Mouse (Mus musculus) liver, embryonic 16.5 days (tissue): ENCODE measurements around the gene Dsn1. TPM values are rescaled to one million over a fixed set of nuclear protein-coding genes. Genes with fewer than 3 reads are reported as not detected.

Source experiments
- ATAC-seq: fragments of 200-750 bp; cut with Nextera tagmentation; 2 replicates; pipeline ENCODE4 v1.8.0; 2017; ENCODE audit warnings: low read depth, mild to moderate bottlenecking, moderate number of reproducible peaks, moderate library complexity
- H3K27ac ChIP-seq: fragments of 300-500 bp; sonication (generic); 2 replicates; pipeline ENCODE4 v1.5.1; 2014; ENCODE audit warnings: mild to moderate bottlenecking, low read length
- H3K27me3 ChIP-seq: fragments of 300-500 bp; sonication (generic); 2 replicates; pipeline ENCODE4 v1.6.1; 2014; ENCODE audit warnings: low read depth, low read length, mixed read lengths; ENCODE audit not compliant: control insufficient read depth, insufficient read depth
- H3K36me3 ChIP-seq: fragments of 300-500 bp; sonication (generic); 2 replicates; pipeline ENCODE4 v1.6.1; 2014; ENCODE audit warnings: mild to moderate bottlenecking; ENCODE audit not compliant: control insufficient read depth, insufficient read depth
- H3K4me1 ChIP-seq: fragments of 300-500 bp; sonication (generic); 2 replicates; pipeline ENCODE4 v1.6.1; 2014; ENCODE audit warnings: low read depth, low read length, mixed read lengths; ENCODE audit not compliant: control insufficient read depth
- H3K4me2 ChIP-seq: fragments of 300-500 bp; sonication (generic); 2 replicates; pipeline ENCODE4 v1.6.1; 2014; ENCODE audit warnings: low read depth, low read length, mixed read lengths
- H3K4me3 ChIP-seq: fragments of 300-500 bp; sonication (generic); 2 replicates; pipeline ENCODE4 v1.5.1; 2014; ENCODE audit warnings: low read depth, mild to moderate bottlenecking, low read length
- H3K9ac ChIP-seq: fragments of 300-500 bp; sonication (generic); 2 replicates; pipeline ENCODE4 v1.6.1; 2014; ENCODE audit warnings: low read depth, low read length
- H3K9me3 ChIP-seq: fragments of 300-500 bp; sonication (generic); replicated peaks from 2 replicates; pipeline ENCODE4 v1.6.1; 2016; ENCODE audit warnings: low read length; ENCODE audit not compliant: control insufficient read depth
- WGBS: fragments of 180-500 bp; shearing (Covaris S2); extraction: QIAGEN DNeasy Blood & Tissue Kit; methylation state at CpG from one replicate; pipeline ENCODE4 v1.1.7; 2014; ENCODE audit not compliant: insufficient replicate concordance; 5-methylcytosine and 5-hydroxymethylcytosine counted together
- polyA plus RNA-seq: library from polyadenylated mRNA; unstranded; fragments of >200 nt; fragmentation: Nextera tagmentation; extraction: Ambion mirVana; gene quantifications from 2 replicates; pipeline ENCODE4 v1.2.1, GENCODE M21; 2015

The Dsn1 gene
- polyA plus RNA-seq, 1 experiment from 2014 or later, result 26.7 TPM

GRCm38 (mm10) chr2:156987316-156987715, 19.6 kb downstream of the Dsn1 start:
- no peak for ATAC-seq
- Histone ChIP-seq H3K4me1 (peaks cover 31% of the 10 kb centered on the region), H3K27ac (no peak overlapping the region), H3K27me3 (no peaks in the 10 kb centered on the region), H3K4me3 (no peak overlapping the region), H3K9ac (no peak overlapping the region), H3K9me3 (no peaks in the 10 kb centered on the region), H3K36me3 (no peaks in the 10 kb centered on the region), H3K4me2 (no peak overlapping the region)
- 38% methylated on average over 3 of the region's 3 CpGs for WGBS

GRCm38 (mm10) chr2:156982864-156983263, 24.1 kb downstream of the Dsn1 start:
- Histone ChIP-seq H3K4me2 (peak overlapping the region; percentile 60), H3K9ac (peak overlapping the region; percentile 26), H3K27me3 (no peaks in the 10 kb centered on the region), H3K27ac (peak overlapping the region; percentile 92), H3K4me1 (peaks cover 25% of the 10 kb centered on the region), H3K9me3 (no peaks in the 10 kb centered on the region), H3K4me3 (peak overlapping the region; percentile 16; the same call in 1 of the 2 replicates), H3K36me3 (no peaks in the 10 kb centered on the region)
- peak; percentile 96 for ATAC-seq
- WGBS, result 15% methylated on average over 2 of the region's 2 CpGs

- H3K27me3 ChIP-seq, result no peaks in the 10 kb centered on the region
- WGBS, result 59% methylated on average over 4 of the region's 4 CpGs
- no peak for ATAC-seq
- H3K4me1 ChIP-seq, result peaks cover 20% of the 10 kb centered on the region
- H3K4me2 ChIP-seq, result no peak overlapping the region
- H3K9ac ChIP-seq, result no peak overlapping the region
- H3K4me3 ChIP-seq, result no peak overlapping the region
- H3K27ac ChIP-seq, result no peak overlapping the region
- H3K36me3 ChIP-seq, result no peaks in the 10 kb centered on the region
- no peaks in the 10 kb centered on the region for H3K9me3 ChIP-seq
Observed at GRCm38 (mm10) chr2:156981291-156981690, 25.7 kb downstream of the Dsn1 start.

- Histone ChIP-seq H3K9ac (no peak overlapping the region), H3K36me3 (no peaks in the 10 kb centered on the region), H3K9me3 (no peaks in the 10 kb centered on the region), H3K4me2 (no peak overlapping the region), H3K4me3 (no peak overlapping the region), H3K4me1 (peaks cover 20% of the 10 kb centered on the region), H3K27ac (no peak overlapping the region), H3K27me3 (no peaks in the 10 kb centered on the region)
- WGBS, result 61% methylated on average over 2 of the region's 2 CpGs
- ATAC-seq, result no peak
Observed at GRCm38 (mm10) chr2:156980059-156980458, 26.9 kb downstream of the Dsn1 start.

GRCm38 (mm10) chr2:156976711-156977110, 30.2 kb downstream of the Dsn1 start:
- Histone ChIP-seq H3K4me1 (peaks cover 8% of the 10 kb centered on the region), H3K9me3 (no peaks in the 10 kb centered on the region), H3K4me3 (no peak overlapping the region), H3K36me3 (no peaks in the 10 kb centered on the region), H3K27me3 (no peaks in the 10 kb centered on the region), H3K4me2 (no peak overlapping the region), H3K9ac (no peak overlapping the region), H3K27ac (no peak overlapping the region)
- no peak for ATAC-seq

- Histone ChIP-seq H3K27ac (no peak overlapping the region), H3K36me3 (no peaks in the 10 kb centered on the region), H3K9me3 (no peaks in the 10 kb centered on the region), H3K4me2 (no peak overlapping the region), H3K27me3 (no peaks in the 10 kb centered on the region), H3K9ac (no peak overlapping the region), H3K4me1 (no peaks in the 10 kb centered on the region), H3K4me3 (no peak overlapping the region)
- no peak for ATAC-seq
- WGBS, result 29% methylated on average over 2 of the region's 2 CpGs
Observed at GRCm38 (mm10) chr2:156974967-156975366, 32.0 kb downstream of the Dsn1 start.

- no peak overlapping the region for H3K27ac ChIP-seq
- no peaks in the 10 kb centered on the region for H3K4me1 ChIP-seq
- 85% methylated on average over 5 of the region's 5 CpGs for WGBS
- no peak overlapping the region for H3K4me3 ChIP-seq
- H3K4me2 ChIP-seq, result no peak overlapping the region
- no peak overlapping the region for H3K9ac ChIP-seq
- H3K27me3 ChIP-seq, result no peaks in the 10 kb centered on the region
- no peak for ATAC-seq
- no peaks in the 10 kb centered on the region for H3K9me3 ChIP-seq
- H3K36me3 ChIP-seq, result no peaks in the 10 kb centered on the region
Observed at GRCm38 (mm10) chr2:156973316-156974100, 33.4 kb downstream of the Dsn1 start.

GRCm38 (mm10) chr2:156970253-156970652, 36.7 kb downstream of the Dsn1 start:
- ATAC-seq, result no peak
- Histone ChIP-seq H3K4me2 (no peak overlapping the region), H3K27me3 (no peaks in the 10 kb centered on the region), H3K9me3 (no peaks in the 10 kb centered on the region), H3K9ac (no peak overlapping the region), H3K4me3 (no peak overlapping the region), H3K36me3 (no peaks in the 10 kb centered on the region), H3K27ac (no peak overlapping the region), H3K4me1 (no peaks in the 10 kb centered on the region; the same call in 1 of the 2 replicates)
- 62% methylated on average over 7 of the region's 7 CpGs for WGBS

- H3K27me3 ChIP-seq, result no peaks in the 10 kb centered on the region
- H3K4me1 ChIP-seq, result no peaks in the 10 kb centered on the region; the same call in 1 of the 2 replicates
- 84% methylated on average over 4 of the region's 4 CpGs for WGBS
- H3K27ac ChIP-seq, result no peak overlapping the region
- H3K9me3 ChIP-seq, result no peaks in the 10 kb centered on the region
- no peak overlapping the region for H3K9ac ChIP-seq
- no peak overlapping the region for H3K4me3 ChIP-seq
- ATAC-seq, result no peak
- no peak overlapping the region for H3K4me2 ChIP-seq
- H3K36me3 ChIP-seq, result no peaks in the 10 kb centered on the region
Observed at GRCm38 (mm10) chr2:156968501-156968900, 38.5 kb downstream of the Dsn1 start.
